Mouse (Mus musculus): ENCODE results near the gene Mpped2.

GRCm38 (mm10) chr2:106769236-106769635, 76.2 kb downstream of the Mpped2 start:
- TF ChIP-seq CTCF (IDR thresholded peaks at IDR 0.05; ENCODE audit: low read depth, low read length) (no peak), EP300 (IDR thresholded peaks at IDR 0.05; ENCODE audit: insufficient read depth, low read depth, low read length) (no peak), POLR2A (IDR thresholded peaks at IDR 0.05; ENCODE audit: insufficient read depth, low read length) (no peak)
